Mouse (Mus musculus) left cerebral cortex, adult 9 months (tissue): ENCODE measurements around the gene Gm21778.
"Not testable (repeated sequence)": the region's sequence is repeated elsewhere in the genome, so short reads cannot be mapped to it uniquely, and the experiment has no call there.

ENCODE experiments used
- DNase-seq, 2 experiments: peaks; one replicate each; pipeline ENCODE4 v3.0.0; 2022; ENCODE audit warnings: low spot score in 2 of 2

The Gm21778 gene

DNA sequence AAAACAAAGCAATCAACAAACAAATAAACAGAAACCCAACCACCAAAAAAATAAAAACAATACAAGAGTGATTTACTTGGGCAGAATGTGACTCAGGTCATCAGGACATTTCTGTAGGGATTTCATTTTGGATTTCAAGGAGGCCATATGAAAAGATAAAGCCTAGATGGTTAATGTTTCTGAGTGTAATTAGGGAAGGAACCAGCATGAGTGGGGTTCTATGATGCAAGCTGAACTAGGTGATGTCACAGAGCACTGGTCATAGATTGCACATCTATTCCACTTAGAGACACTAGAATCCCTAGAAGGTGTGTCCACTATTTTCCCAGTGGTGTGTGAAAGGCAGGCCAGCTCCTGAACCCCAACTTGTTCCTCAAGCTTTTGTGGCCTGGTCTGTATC lies at the start of gene Gm21778:
TSS of gene Gm21778 (plus strand) at position 301 of the 400 bp plus-strand sequence.
- DNase-seq, result not testable (repeated sequence)
